Mouse (Mus musculus) forebrain, embryonic 10.5 days (tissue): ENCODE data around the gene Myoc. TPM values are rescaled to one million over a fixed set of nuclear protein-coding genes. Genes with fewer than 3 reads are reported as not detected.
"Not testable (repeated sequence)": the region's sequence is repeated elsewhere in the genome, so short reads cannot be mapped to it uniquely, and the experiment has no call there.

Source experiments
- DNase-seq: peaks from one replicate; pipeline ENCODE4 v3.0.0-alpha.2; 2017; ENCODE audit warnings: low spot score; ENCODE audit errors: extremely low spot score
- H3K27ac ChIP-seq: fragments of 300-500 bp; sonication (generic); 2 replicates; pipeline ENCODE4 v1.5.1; 2016; ENCODE audit warnings: mild to moderate bottlenecking
- H3K27me3 ChIP-seq: fragments of 300-500 bp; sonication (generic); 2 replicates; pipeline ENCODE4 v1.6.1; 2016; ENCODE audit warnings: mild to moderate bottlenecking; ENCODE audit not compliant: poor library complexity, severe bottlenecking
- H3K36me3 ChIP-seq: fragments of 300-500 bp; sonication (generic); replicated peaks from 2 replicates; pipeline ENCODE4 v1.6.1; 2016; ENCODE audit warnings: mild to moderate bottlenecking, moderate library complexity
- H3K4me1 ChIP-seq: fragments of 300-500 bp; sonication (generic); 2 replicates; pipeline ENCODE4 v1.6.1; 2016
- H3K4me3 ChIP-seq: fragments of 300-500 bp; sonication (generic); 2 replicates; pipeline ENCODE4 v1.5.1; 2016; ENCODE audit warnings: mild to moderate bottlenecking, moderate library complexity
- H3K9me3 ChIP-seq: fragments of 300-500 bp; sonication (generic); 2 replicates; pipeline ENCODE4 v1.6.1; 2016; ENCODE audit warnings: mild to moderate bottlenecking, moderate library complexity
- WGBS: fragments of 180-500 bp; shearing (Covaris S2); methylation state at CpG from one replicate; pipeline ENCODE4 v1.1.7; 2016; 5-methylcytosine and 5-hydroxymethylcytosine counted together
- polyA plus RNA-seq: library from polyadenylated mRNA; unstranded; fragments of >200 nt; fragmentation: Nextera tagmentation; extraction: Ambion mirVana; gene quantifications from 2 replicates; pipeline ENCODE4 v1.2.1, GENCODE M21; 2016

Myoc gene
- polyA plus RNA-seq, 1 experiment from 2014 or later, result not detected

- 78% methylated on average over 7 of the region's 7 CpGs for WGBS
- Histone ChIP-seq H3K27ac (no peak overlapping the region), H3K4me3 (no peak overlapping the region), H3K36me3 (no peaks in the 10 kb centered on the region), H3K9me3 (no peaks in the 10 kb centered on the region), H3K27me3 (no peaks in the 10 kb centered on the region), H3K4me1 (no peaks in the 10 kb centered on the region)
- DNase-seq, result no peak
Observed at GRCm38 (mm10) chr1:162625229-162625628, 13.7 kb upstream of the Myoc start.

GRCm38 (mm10) chr1:162627821-162628220 lies 11.1 kb upstream of the Myoc start:
- not testable (repeated sequence) for H3K9me3 ChIP-seq, DNase-seq
- 96% methylated on average over 4 of the region's 4 CpGs for WGBS

GRCm38 (mm10) chr1:162628326-162628725 lies 10.6 kb upstream of the Myoc start:
- not testable (repeated sequence) for H3K9me3 ChIP-seq, H3K27ac ChIP-seq, H3K4me1 ChIP-seq, DNase-seq, H3K4me3 ChIP-seq, H3K36me3 ChIP-seq, H3K27me3 ChIP-seq
- 95% methylated on average over 15 of the region's 15 CpGs for WGBS

More at GRCm38 (mm10) chr1:162627821-162628220, 11.1 kb upstream of the Myoc start:
- not testable (repeated sequence) for H3K4me3 ChIP-seq, H3K27ac ChIP-seq, H3K36me3 ChIP-seq, H3K4me1 ChIP-seq, H3K27me3 ChIP-seq

DNA sequence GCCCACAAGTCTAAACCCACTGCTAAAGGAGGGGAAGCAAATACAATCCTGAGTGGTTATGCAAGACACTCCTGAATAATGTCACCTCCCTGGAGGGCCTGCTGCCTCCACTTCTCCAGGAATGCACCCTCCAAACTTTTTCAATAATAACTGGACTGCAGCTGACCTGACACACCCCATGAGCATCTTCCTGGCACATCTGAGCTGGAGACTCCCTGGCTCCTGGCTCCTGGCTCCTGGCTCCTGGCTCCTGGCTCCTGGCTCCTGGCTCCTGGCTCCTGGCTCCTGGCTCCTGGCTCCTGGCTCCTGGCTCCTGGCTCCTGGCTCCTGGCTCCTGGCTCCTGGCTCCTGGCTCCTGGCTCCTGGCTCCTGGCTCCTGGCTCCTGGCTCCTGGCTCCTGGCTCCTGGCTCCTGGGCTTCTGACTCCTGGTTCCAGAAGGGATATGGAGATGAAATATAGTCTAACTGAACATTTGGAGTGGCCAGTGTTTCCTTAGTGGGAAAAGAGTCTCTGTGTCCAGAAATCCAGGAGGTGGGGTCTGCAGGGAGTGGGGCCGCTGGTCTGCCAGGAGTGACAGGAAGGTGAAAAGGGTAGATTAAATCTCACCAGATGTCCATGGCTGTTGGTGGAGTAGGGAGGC lies 3.5 kb upstream of the Myoc start:
- 70% methylated on average over 1 of the region's 1 CpGs for WGBS
- not testable (repeated sequence) for DNase-seq

GRCm38 (mm10) chr1:162636516-162636915 lies 2.4 kb upstream of the Myoc start:
- no peak for DNase-seq
- no peak overlapping the region for H3K4me3 ChIP-seq
- H3K27me3 ChIP-seq, result no peaks in the 10 kb centered on the region
- H3K4me1 ChIP-seq, result peaks cover 10% of the 10 kb centered on the region; the same call in 1 of the 2 replicates
- no peaks in the 10 kb centered on the region; the same call in 1 of the 2 replicates for H3K9me3 ChIP-seq
- 81% methylated on average over 3 of the region's 3 CpGs for WGBS
- no peaks in the 10 kb centered on the region for H3K36me3 ChIP-seq
- H3K27ac ChIP-seq, result no peak overlapping the region

More for the DNA sequence above, 3.5 kb upstream of the Myoc start:
- H3K27me3 ChIP-seq, H3K27ac ChIP-seq, H3K9me3 ChIP-seq, H3K36me3 ChIP-seq, H3K4me3 ChIP-seq: not testable (repeated sequence)
- H3K4me1 ChIP-seq, result peaks cover 10% of the 10 kb centered on the region; the same call in 1 of the 2 replicates

DNA sequence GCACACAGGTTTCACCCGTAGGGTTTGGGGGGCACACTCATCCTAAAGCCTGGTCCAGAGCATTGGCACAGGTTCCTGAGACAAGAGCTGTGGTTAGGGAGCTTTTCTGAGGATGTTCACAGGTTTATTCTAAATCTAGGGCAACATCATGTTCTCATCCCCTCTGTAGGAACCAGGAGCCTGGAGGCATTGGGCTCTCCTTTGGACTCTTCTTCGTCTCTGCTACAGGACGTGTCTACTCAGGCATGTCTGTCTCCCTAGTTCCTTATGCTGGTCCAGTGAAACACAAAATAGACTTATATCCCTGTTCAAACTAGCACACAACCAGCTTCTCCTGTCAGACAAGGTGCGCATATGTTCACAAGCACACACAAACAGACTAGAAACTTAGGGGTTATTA lies 420 bp upstream of the Myoc start:
- no peaks in the 10 kb centered on the region for H3K36me3 ChIP-seq
- H3K27me3 ChIP-seq, result no peaks in the 10 kb centered on the region
- H3K27ac ChIP-seq, result no peak overlapping the region
- no peak for DNase-seq
- no peak overlapping the region for H3K4me3 ChIP-seq
- H3K9me3 ChIP-seq, result no peaks in the 10 kb centered on the region; the same call in 1 of the 2 replicates
- 84% methylated on average over 4 of the region's 4 CpGs for WGBS
- H3K4me1 ChIP-seq, result peaks cover 10% of the 10 kb centered on the region; the same call in 1 of the 2 replicates

GRCm38 (mm10) chr1:162639861-162640260 lies 906 bp downstream of the Myoc start:
- no peak overlapping the region for H3K27ac ChIP-seq
- no peaks in the 10 kb centered on the region for H3K36me3 ChIP-seq

DNA sequence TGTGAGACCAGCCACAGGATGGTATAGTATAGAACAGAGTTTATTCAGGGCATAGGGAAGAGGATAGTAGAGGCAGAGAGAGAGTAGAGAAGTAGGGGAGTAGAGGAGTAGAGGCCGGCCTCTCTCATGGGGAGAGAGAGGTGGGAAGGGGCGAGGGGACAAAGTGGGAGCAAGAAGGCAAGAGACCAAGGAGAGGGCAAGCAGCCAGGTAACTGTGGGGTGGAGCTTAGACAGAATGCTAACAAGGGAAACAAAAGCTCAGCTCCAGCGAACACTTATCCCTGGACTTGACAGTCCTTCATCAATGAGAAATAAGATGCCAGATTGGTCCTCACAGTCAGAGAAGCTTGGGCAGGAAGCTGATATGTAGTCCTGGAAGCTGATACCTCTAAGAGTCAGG lies 3.6 kb downstream of the Myoc start:
- no peak for DNase-seq
- Histone ChIP-seq H3K27ac (no peak overlapping the region), H3K4me3 (no peak overlapping the region), H3K9me3 (no peaks in the 10 kb centered on the region), H3K27me3 (no peaks in the 10 kb centered on the region), H3K36me3 (no peaks in the 10 kb centered on the region), H3K4me1 (0 out of 2 replicates have a peak, but pooled peaks cover 3% of the 10 kb centered on the region)
- WGBS, result 85% methylated on average over 3 of the region's 3 CpGs

More at GRCm38 (mm10) chr1:162639861-162640260, 906 bp downstream of the Myoc start:
- Histone ChIP-seq H3K9me3 (no peaks in the 10 kb centered on the region), H3K4me3 (no peak overlapping the region), H3K27me3 (no peaks in the 10 kb centered on the region), H3K4me1 (peaks cover 13% of the 10 kb centered on the region; the same call in 1 of the 2 replicates)
- WGBS, result 95% methylated on average over 1 of the region's 1 CpGs
- DNase-seq, result no peak

GRCm38 (mm10) chr1:162643752-162644151 lies 4.8 kb downstream of the Myoc start:
- no peak for DNase-seq
- Histone ChIP-seq H3K4me3 (no peak overlapping the region), H3K36me3 (no peaks in the 10 kb centered on the region), H3K27ac (no peak overlapping the region), H3K27me3 (no peaks in the 10 kb centered on the region), H3K9me3 (no peaks in the 10 kb centered on the region), H3K4me1 (0 out of 2 replicates have a peak, but pooled peaks cover 3% of the 10 kb centered on the region)
- 64% methylated on average over 4 of the region's 4 CpGs for WGBS

DNA sequence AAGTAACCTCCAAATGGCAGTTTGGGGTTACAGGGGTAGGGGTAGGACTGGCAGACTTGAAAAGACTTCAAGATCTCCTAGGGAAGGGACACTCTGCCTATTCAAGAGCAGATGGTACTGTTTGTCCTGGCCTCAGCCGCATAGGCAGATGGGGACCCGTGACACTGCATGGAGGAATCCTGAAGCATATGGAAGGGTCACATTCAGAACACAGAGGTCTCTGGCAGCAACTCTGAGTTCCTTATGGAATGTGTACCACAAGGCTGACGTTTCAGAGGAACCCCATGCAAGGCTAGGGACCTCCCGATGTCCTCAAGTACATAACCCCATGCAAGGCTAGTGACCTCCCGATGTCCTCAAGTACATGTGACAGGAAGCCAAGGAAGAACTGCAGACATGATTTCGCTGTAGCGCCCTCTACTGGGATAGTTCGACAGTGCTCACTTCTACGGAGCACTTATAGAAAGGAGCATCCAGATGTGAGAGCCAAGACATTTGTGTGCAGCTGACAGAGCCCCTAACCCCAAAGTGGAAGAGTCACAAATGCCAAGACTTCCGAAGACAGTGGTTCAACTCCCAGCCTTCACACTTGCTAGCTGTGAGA lies 7.2 kb downstream of the Myoc start:
- Histone ChIP-seq H3K9me3 (no peaks in the 10 kb centered on the region), H3K4me1 (0 out of 2 replicates have a peak, but pooled peaks cover 3% of the 10 kb centered on the region), H3K4me3 (no peak overlapping the region), H3K36me3 (no peaks in the 10 kb centered on the region), H3K27ac (no peak overlapping the region), H3K27me3 (no peaks in the 10 kb centered on the region)
- 80% methylated on average over 10 of the region's 10 CpGs for WGBS
- DNase-seq, result no peak

DNA sequence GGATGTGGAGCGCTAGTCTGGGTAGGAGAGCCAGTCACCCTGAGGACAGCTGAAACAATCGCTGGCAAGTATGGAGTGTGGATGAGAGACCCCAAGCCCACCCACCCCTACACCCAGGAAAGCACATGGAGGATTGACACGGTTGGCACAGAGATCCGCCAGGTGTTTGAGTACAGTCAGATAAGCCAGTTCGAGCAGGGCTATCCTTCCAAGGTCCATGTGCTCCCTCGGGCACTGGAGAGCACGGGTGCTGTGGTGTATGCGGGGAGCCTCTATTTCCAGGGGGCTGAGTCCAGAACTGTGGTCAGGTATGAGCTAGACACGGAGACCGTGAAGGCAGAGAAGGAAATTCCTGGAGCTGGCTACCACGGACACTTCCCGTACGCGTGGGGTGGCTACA lies 9.5 kb downstream of the Myoc start:
- H3K4me1 ChIP-seq, result 0 out of 2 replicates have a peak, but pooled peaks cover 3% of the 10 kb centered on the region
- no peak overlapping the region for H3K27ac ChIP-seq
- WGBS, result 94% methylated on average over 14 of the region's 14 CpGs
- DNase-seq, result no peak
- no peaks in the 10 kb centered on the region for H3K9me3 ChIP-seq
- no peaks in the 10 kb centered on the region for H3K27me3 ChIP-seq
- H3K4me3 ChIP-seq, result no peak overlapping the region
- H3K36me3 ChIP-seq, result no peaks in the 10 kb centered on the region

DNA sequence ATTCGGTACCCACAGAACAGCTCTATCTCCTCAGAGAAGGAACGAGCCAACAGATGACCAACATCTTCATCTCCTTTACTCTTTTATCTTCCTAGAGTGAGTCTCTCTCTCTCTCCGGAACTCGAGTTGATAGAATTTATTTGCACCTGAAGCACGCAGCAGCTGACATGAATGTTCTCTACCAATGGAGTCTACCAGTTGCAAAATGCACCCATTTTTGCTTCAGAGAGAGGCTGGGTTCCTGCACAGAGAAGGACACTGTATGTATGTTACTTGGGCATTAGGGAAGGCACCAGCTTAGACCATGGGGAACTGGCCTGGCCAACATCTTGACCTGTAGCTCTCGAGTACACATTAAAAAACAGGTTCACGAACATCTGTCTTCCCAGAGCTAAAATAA lies 19.2 kb downstream of the Myoc start, which contains the start of gene Myocos:
Gene Myocos, minus strand, starts transcription at position 101 of the 400 bp plus-strand sequence.
- Histone ChIP-seq H3K4me3 (no peak within 1 kb of the TSS), H3K36me3 (no peaks in the 10 kb centered on the region), H3K27me3 (no peaks in the 10 kb centered on the region), H3K9me3 (no peaks in the 10 kb centered on the region), H3K4me1 (no peaks in the 10 kb centered on the region), H3K27ac (no peak within 1 kb of the TSS)
- no peak for DNase-seq
- WGBS, result 92% methylated on average over 7 of the region's 7 CpGs

- H3K4me3 ChIP-seq, result no peak overlapping the region
- H3K27ac ChIP-seq, result no peak overlapping the region
- DNase-seq, result no peak
- H3K27me3 ChIP-seq, result no peaks in the 10 kb centered on the region
- H3K4me1 ChIP-seq, result peaks cover 7% of the 10 kb centered on the region
- WGBS, result 89% methylated on average over 11 of the region's 11 CpGs
- H3K9me3 ChIP-seq, result no peaks in the 10 kb centered on the region
- no peaks in the 10 kb centered on the region for H3K36me3 ChIP-seq
Observed at GRCm38 (mm10) chr1:162660276-162660860, 21.4 kb downstream of the Myoc start.
